Mouse (Mus musculus) A20 (cell line): ENCODE results near the gene Cwc25.
"Not testable (repeated sequence)": the region's sequence is repeated elsewhere in the genome, so short reads cannot be mapped to it uniquely, and the experiment has no call there.

Experiments
- DNase-seq: peaks from one replicate; pipeline ENCODE4 v3.0.0-alpha.2; 2011; ENCODE audit warnings: low read depth, low spot score

The Cwc25 gene

GRCm38 (mm10) chr11:97775808-97776496 is 9.6 kb upstream of the Cwc25 start, which contains the start of gene 1700001P01Rik:
TSS of gene 1700001P01Rik (minus strand) at chr11:97775918.
- peak; percentile 27 for DNase-seq

GRCm38 (mm10) chr11:97775186-97775585 is 8.8 kb upstream of the Cwc25 start:
- DNase-seq: peak; percentile 24

- DNase-seq: no peak
Observed at GRCm38 (mm10) chr11:97771410-97771809, 5.1 kb upstream of the Cwc25 start.

GRCm38 (mm10) chr11:97769704-97770103 is 3.3 kb upstream of the Cwc25 start:
- peak; percentile 62 for DNase-seq

DNA sequence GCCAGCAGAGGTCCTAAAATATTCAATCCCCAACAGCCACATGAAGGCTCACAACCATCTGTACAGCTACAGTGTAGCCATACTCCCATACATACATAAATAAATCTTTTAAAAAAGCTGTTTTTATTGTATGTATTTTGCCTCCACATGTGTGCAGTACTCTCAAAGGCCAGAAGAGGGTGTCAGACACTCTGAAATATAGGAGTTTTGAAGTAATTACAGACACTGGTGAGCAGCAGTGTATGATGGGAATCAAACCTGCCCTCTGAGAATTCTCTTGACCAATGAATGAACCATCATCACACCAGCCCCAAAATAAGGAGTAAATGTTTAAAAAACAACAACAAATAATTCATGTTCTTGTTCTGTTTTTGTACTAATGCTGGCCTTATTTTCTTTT is 4.7 kb downstream of the Cwc25 start:
- no peak for DNase-seq

DNA sequence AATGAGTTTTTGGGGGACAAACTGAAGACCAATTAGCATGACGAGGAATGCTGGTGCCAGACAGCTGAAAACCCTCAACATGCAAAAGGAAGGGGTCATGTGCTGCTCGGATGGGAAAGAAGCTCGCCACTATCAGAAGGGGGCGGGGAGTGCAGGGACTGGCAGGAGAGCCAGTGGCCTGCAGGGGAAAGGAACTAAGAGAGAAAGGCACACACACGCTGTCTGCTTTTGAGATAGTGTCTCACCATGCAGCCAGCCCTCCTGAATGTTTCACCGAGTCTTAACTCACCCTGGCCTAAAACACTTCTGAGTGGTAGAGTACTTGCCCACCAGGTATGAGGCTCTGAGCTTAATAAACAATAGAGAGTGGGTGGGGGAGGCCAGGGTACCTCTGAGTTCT is 7.4 kb downstream of the Cwc25 start:
- no peak for DNase-seq

DNA sequence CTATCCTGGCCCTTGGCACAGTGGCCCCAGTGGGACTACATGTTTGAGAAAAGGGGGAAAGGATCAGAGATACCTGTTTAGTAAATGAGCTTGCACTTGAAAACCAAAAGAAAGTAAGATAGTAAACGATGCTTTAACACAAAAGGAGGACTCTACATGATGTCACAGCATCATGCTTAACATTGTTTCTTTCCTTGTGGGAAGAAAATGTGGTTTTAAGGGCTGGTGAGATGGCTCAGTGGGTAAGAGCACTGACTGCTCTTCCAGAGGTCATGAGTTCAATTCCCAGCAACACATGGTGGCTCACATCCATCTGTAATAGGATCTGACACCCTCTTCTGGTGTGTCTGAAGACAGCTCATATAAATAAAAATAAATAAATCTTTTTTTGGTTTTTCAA is 8.2 kb downstream of the Cwc25 start:
- DNase-seq: no peak

GRCm38 (mm10) chr11:97753277-97753676 is 13.1 kb downstream of the Cwc25 start:
- DNase-seq: no peak

- no peak for DNase-seq
Observed at GRCm38 (mm10) chr11:97748496-97748895, 17.9 kb downstream of the Cwc25 start.

- no peak for DNase-seq
Observed at GRCm38 (mm10) chr11:97747773-97748172, 18.6 kb downstream of the Cwc25 start.

DNA sequence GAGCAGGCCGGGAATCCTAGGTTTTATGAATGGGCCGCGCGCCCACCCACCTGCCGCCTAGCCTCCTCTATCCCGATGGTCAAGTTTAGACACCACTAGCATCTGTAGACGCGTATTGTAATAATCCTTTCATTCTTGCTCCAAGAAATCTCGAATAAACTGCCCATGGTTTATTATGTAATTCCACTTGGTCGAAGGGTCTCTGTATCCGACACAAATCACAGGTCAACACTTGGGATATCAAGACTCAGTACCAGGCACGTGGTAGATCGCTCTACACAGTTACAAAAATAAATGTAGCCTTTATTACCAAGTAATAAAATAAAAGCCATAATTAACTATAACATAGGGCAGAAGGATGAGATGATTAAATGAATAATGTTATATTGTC is 21.0 kb downstream of the Cwc25 start:
- no peak for DNase-seq

DNA sequence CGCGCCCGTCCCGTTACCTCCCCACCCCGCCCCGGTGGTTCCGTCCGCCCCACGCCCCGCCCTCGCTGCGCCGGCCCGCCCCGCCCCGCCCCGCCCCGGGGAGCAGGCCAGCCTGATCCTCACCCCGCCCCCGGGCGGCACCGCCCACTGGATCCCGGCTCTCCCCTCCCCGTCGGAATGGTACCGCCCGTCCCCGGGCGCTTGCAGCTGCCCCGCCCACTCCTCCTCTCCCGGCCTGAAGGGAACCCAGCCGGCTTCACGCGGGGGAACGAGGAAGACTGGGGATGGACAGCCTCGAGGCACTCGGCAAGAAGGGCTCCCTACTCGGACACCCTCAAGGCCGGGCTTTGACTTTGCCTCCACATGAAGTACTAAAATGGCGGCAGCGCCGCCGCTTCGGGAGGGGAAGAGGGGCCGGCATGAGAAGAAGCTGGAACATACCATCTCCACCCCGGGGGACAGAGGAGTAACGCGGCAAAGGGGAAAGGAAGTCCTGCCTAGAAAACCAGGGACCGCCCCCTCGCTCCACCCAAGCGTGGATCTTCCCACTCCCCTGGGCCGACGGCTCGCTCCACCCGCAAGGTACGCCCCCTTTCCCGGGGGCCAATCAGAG is 21.5 kb downstream of the Cwc25 start:
- peak; percentile 100 for DNase-seq

DNA sequence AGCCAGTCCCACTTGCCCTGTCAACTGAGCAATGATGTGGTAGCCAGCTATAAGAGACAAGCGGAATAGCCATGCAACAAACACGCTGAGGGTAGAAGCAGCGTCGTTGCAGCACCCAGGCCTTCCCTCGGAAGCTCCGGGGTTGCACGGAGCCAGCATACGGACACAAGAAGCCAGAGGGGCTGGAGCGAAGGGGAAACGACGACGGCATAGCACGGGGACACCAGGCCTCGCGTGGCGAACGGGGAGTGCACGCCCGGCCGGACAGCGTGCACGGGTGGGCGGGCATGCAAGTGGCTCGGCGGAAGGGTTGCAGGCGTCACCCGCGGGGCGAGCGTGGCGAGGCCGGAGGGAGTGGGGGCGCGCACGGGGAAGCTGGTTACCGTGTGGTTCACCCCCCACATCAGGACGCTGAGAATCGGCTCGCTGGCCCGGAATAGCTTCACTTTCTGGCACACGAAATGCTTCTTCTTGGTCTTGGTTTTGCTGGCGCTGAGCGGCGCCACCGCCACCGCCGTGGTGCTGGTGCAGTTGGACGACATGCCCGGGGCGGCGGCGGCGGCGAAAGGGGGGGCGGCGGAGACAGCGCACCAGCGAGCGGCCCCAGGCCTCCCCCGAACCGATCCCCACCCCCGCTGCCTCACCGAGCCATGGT is 22.2 kb downstream of the Cwc25 start, which contains the start of gene Pip4k2b:
TSS of gene Pip4k2b (minus strand) at position 642 of the 655 bp plus-strand sequence.
- DNase-seq: peak; percentile 76

DNA sequence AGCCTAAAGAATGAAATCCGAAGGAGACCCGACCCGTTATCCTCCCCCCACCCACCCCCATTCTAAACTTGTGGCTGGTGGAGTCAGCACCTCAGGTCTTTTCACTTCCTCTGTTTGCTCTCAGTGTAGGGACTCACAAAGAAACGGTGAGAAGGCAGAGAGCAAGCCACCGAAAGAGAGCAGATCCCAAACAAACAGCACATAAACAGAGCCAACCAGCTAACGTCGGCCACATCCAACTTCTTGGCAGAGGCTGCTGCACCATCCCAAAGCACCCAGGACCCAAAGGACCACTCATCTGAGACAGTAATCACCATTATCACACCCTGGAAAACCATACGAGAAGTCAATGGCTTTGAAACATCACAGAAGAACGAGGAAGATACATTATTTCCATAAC is 22.9 kb downstream of the Cwc25 start:
- DNase-seq: peak; percentile 80

DNA sequence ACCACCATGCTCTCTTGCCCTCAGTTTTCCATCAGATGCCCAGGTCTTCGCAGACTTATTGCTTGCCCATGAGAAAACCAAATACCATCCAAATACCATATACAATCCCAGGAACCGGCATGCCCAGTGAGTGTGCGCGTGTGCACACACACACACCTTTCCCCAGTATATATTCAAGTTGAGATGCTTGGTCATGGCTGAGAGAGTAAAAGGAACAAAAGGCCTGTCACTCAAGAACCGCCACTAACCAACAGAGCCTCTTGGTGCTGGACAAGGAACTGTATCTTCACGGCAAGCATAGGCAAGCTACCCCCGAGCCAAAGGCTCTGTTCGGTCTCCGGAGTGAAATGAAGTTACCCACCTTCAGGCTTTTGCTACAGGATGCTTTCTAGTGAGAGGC is 23.8 kb downstream of the Cwc25 start:
- DNase-seq: peak; percentile 62

GRCm38 (mm10) chr11:97742157-97742556 is 24.2 kb downstream of the Cwc25 start:
- no peak for DNase-seq

DNA sequence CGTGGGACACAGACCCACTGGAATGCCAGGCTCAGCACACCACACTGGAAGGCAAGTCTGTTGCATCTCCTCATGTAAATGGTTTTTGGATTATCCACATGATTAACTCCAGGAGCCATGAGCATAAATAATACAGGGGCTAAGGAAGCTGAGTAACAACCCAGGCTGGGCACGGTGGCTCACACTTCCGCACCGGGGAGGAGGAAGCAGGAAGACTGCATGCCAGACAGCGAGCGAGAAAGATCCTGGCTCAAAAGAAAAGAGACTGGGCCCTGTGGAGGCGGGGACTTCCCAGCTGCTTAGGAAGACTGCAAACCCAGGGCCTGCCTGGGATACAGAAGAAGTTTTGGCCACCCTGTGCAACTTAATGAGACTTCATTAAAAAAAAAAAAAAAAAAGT is 26.2 kb downstream of the Cwc25 start:
- no peak for DNase-seq

GRCm38 (mm10) chr11:97739155-97739554 is 27.2 kb downstream of the Cwc25 start:
- peak; percentile 59 for DNase-seq

DNA sequence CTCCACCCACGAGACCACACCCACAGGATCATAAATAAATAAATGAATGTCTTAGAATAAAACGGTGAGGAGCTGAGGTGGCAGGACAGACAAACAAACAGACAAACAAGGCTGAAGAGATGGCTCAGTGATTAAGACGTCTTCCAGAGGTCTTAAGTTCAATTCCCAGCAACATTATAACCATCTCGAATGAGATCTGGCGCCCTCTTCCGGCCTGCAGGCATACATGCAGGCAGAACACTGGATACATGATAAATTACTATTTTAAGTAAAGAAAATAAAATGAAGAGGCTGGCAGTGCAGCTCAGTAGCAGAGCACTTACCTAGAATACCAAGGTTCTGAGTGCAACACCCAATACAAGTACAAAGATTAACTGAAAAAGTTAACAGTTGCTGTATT is 27.7 kb downstream of the Cwc25 start:
- peak; percentile 62 for DNase-seq

- DNase-seq: no peak
Observed at GRCm38 (mm10) chr11:97737600-97737999, 28.8 kb downstream of the Cwc25 start.

DNA sequence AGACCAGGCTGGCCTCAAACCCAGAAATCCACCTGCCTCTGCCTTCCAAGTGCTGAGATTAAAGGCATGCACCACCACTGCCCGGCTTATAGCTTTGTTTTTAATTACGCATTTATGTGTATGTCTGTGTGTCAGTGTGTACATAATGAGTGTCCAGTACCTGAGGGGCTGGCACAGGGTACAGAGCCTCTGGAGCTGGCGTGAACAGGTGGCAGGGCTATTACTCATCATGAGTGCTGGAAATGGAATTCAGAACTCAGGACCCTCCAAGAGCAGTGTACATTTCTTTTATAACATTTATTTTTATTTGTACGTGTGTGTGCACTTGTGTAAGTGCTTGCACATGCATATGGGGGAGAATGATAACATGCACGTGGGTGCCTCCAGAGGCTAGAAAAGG is 29.7 kb downstream of the Cwc25 start:
- DNase-seq: no peak

- DNase-seq: not testable (repeated sequence)
Observed at GRCm38 (mm10) chr11:97734810-97735209, 31.5 kb downstream of the Cwc25 start.

- no peak for DNase-seq
Observed at GRCm38 (mm10) chr11:97733689-97734088, 32.7 kb downstream of the Cwc25 start.
